17 mouse cellular contexts compared by ENCODE assay signal in genomic region chr5:150830718-150831117, GRCm38 (mm10).
DNase-seq lines count a peak whose midpoint lies in the region; ATAC-seq lines count a peak whose summit lies in the region.
"Had no signal": no experiment of that assay in that cellular context is flagged by ENCODE, and none has a peak within 500 bp of the region (broad histone marks: within the 10 kb centered on the region; RNA-seq: fewer than 3 reads in every experiment).

No protein-coding gene starts in this region.

- H3K9ac ChIP-seq in intestine, embryonic 16.5 days (ENCODE audit: low read depth, low read length) = no peak overlapping the region
- H3K9ac ChIP-seq in intestine, embryonic 15.5 days = no peak overlapping the region
- H3K9ac ChIP-seq in midbrain, embryonic 13.5 days (replicated peaks) = no peak overlapping the region
- H3K9ac ChIP-seq in stomach, embryonic 16.5 days (ENCODE audit: low read length) = no peak overlapping the region

- H3K36me3 ChIP-seq in intestine, embryonic 16.5 days (ENCODE audit: control insufficient read depth, insufficient read depth, low read length) = no peaks in the 10 kb centered on the region
- H3K36me3 ChIP-seq in intestine, embryonic 15.5 days = no peaks in the 10 kb centered on the region
- no peaks in the 10 kb centered on the region for H3K36me3 ChIP-seq in midbrain, embryonic 13.5 days
- no peaks in the 10 kb centered on the region for H3K36me3 ChIP-seq in stomach, embryonic 16.5 days (ENCODE audit: control insufficient read depth, insufficient read depth, low read length)

- peak; percentile 44; the same call in 1 of the 2 replicates for ATAC-seq in intestine, embryonic 16.5 days
- no peak for ATAC-seq in intestine, embryonic 15.5 days
- peak; percentile 62 for ATAC-seq in midbrain, embryonic 13.5 days
- peak; percentile 84 for ATAC-seq in stomach, embryonic 16.5 days (ENCODE audit: insufficient read depth, low FRiP score)
- ATAC-seq: lung, postnatal 0 days had no signal

- WGBS in intestine, embryonic 16.5 days = 44% methylated on average over 9 of the region's 9 CpGs
- 46% methylated on average over 9 of the region's 9 CpGs for WGBS in intestine, embryonic 15.5 days
- 46% methylated on average over 9 of the region's 9 CpGs for WGBS in midbrain, embryonic 13.5 days
- WGBS in stomach, embryonic 16.5 days = 37% methylated on average over 9 of the region's 9 CpGs

- peaks cover 2% of the 10 kb centered on the region; the same call in 1 of the 2 replicates for H3K9me3 ChIP-seq in intestine, embryonic 16.5 days (ENCODE audit: control insufficient read depth, low read length)
- H3K9me3 ChIP-seq in intestine, embryonic 15.5 days = no peaks in the 10 kb centered on the region
- peaks cover 8% of the 10 kb centered on the region; the same call in 1 of the 2 replicates for H3K9me3 ChIP-seq in midbrain, embryonic 13.5 days
- H3K9me3 ChIP-seq in stomach, embryonic 16.5 days (replicated peaks; ENCODE audit: control insufficient read depth, low read length) = 0 out of 2 replicates have a peak, but pooled peaks cover 4% of the 10 kb centered on the region

- no peak overlapping the region for H3K4me2 ChIP-seq in intestine, embryonic 16.5 days (ENCODE audit: low read depth, low read length)
- no peak overlapping the region for H3K4me2 ChIP-seq in intestine, embryonic 15.5 days (replicated peaks)
- H3K4me2 ChIP-seq in midbrain, embryonic 13.5 days (replicated peaks) = no peak overlapping the region
- H3K4me2 ChIP-seq in stomach, embryonic 16.5 days (ENCODE audit: low read depth, low read length) = no peak overlapping the region

- H3K4me1 ChIP-seq in intestine, embryonic 16.5 days (ENCODE audit: control insufficient read depth, insufficient read depth, low read length) = 0 out of 2 replicates have a peak, but pooled peaks cover 5% of the 10 kb centered on the region
- H3K4me1 ChIP-seq in intestine, embryonic 15.5 days (replicated peaks) = no peaks in the 10 kb centered on the region
- peaks cover 12% of the 10 kb centered on the region; the same call in 1 of the 2 replicates for H3K4me1 ChIP-seq in midbrain, embryonic 13.5 days (replicated peaks)
- no peaks in the 10 kb centered on the region for H3K4me1 ChIP-seq in stomach, embryonic 16.5 days (ENCODE audit: control insufficient read depth, insufficient read depth, low read length)

- no peak overlapping the region for H3K4me3 ChIP-seq in intestine, embryonic 16.5 days (ENCODE audit: low read length)
- no peak overlapping the region for H3K4me3 ChIP-seq in intestine, embryonic 15.5 days (replicated peaks)
- no peak overlapping the region for H3K4me3 ChIP-seq in midbrain, embryonic 13.5 days (replicated peaks)
- H3K4me3 ChIP-seq in stomach, embryonic 16.5 days (replicated peaks; ENCODE audit: low read length) = no peak overlapping the region

- H3K27me3 ChIP-seq in intestine, embryonic 16.5 days (replicated peaks; ENCODE audit: control insufficient read depth, insufficient read depth, low read length) = no peaks in the 10 kb centered on the region
- no peaks in the 10 kb centered on the region for H3K27me3 ChIP-seq in intestine, embryonic 15.5 days (replicated peaks)
- no peaks in the 10 kb centered on the region for H3K27me3 ChIP-seq in midbrain, embryonic 13.5 days
- H3K27me3 ChIP-seq in stomach, embryonic 16.5 days (ENCODE audit: control insufficient read depth, insufficient read depth, low read length) = no peaks in the 10 kb centered on the region
- H3K27me3 ChIP-seq: CH12.LX had no signal

- H3K27ac ChIP-seq in intestine, embryonic 16.5 days (ENCODE audit: low read length) = 0 out of 2 replicates have a peak overlapping the region, but pooled peaks have one; percentile 14
- H3K27ac ChIP-seq in intestine, embryonic 15.5 days = no peak overlapping the region
- H3K27ac ChIP-seq in midbrain, embryonic 13.5 days = no peak overlapping the region
- H3K27ac ChIP-seq in stomach, embryonic 16.5 days (ENCODE audit: low read length) = peak overlapping the region; percentile 55

- peak; percentile 11 to 13 for DNase-seq in cerebellum, postnatal 10 days
- DNase-seq in cerebellum, postnatal 14 days = no peak
- no peak for DNase-seq in adrenal gland, postnatal 36 days
- no peak for DNase-seq in frontal cortex, postnatal 14 days (ENCODE audit: low spot score in 2 of 2)
- DNase-seq: cerebellum, adult 2 months; gastrocnemius, postnatal 36 days; kidney, postnatal 10 days; layer of hippocampus, adult 9-11 months; liver; right cerebral cortex, adult 18-20 months; thymus, adult 18-20 months had no signal

Comparison
In these comparisons a context has a peak if more than half of its experiments do, and no peak if none do; other contexts are left out.
1. DNase-seq: peak in cerebellum, postnatal 10 days (2 of 2); none in cerebellum, postnatal 14 days (0 of 2), adrenal gland, postnatal 36 days (0 of 2) and frontal cortex, postnatal 14 days (0 of 2).
2. H3K27ac ChIP-seq: peak in intestine, embryonic 16.5 days (single experiment) and stomach, embryonic 16.5 days (single experiment); none in intestine, embryonic 15.5 days (single experiment) and midbrain, embryonic 13.5 days (single experiment).